Mouse (Mus musculus): Measurements from ENCODE around the gene Lrp5. TPM values are rescaled to one million over a fixed set of nuclear protein-coding genes. Genes with fewer than 3 reads are reported as not detected.

Gene Lrp5
- polyA plus RNA-seq, 1 experiment from 2014 or later = 8.4 TPM

DNA sequence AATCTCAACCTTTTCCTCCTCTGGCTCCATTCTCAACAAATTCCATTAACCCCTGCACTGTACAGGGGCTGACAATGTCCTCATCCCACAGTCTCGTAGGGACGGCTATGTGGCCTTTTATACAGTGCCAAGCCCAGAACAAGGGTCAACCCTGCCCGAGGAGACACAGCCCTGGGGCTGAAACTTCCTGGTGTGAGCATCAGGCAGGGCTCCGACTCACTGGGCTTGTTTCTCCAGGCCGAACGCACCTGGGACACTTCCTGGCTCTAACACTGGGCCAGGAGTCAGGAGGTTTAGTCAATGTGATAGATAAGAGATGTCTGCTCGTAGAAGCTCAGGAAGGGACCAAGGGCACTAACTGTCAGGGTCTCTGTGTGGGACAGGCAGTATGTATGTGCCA is 54.3 kb downstream of the Lrp5 start:
- no peaks in the 10 kb centered on the region for H3K9me3 ChIP-seq
- peaks cover 3% of the 10 kb centered on the region; the same call in 1 of the 2 replicates for H3K4me1 ChIP-seq (replicated peaks)
- peaks cover 82% of the 10 kb centered on the region for H3K36me3 ChIP-seq
- H3K27ac ChIP-seq = no peak overlapping the region
- ATAC-seq (ENCODE audit: insufficient number of reproducible peaks, insufficient read depth, low FRiP score, low TSS enrichment, low read depth) = no peak
- no peak overlapping the region for H3K4me2 ChIP-seq
- no peak overlapping the region for H3K9ac ChIP-seq (replicated peaks)
- no peak overlapping the region for H3K4me3 ChIP-seq (replicated peaks)
- H3K27me3 ChIP-seq = no peaks in the 10 kb centered on the region
- 79% methylated on average over 7 of the region's 7 CpGs for WGBS

DNA sequence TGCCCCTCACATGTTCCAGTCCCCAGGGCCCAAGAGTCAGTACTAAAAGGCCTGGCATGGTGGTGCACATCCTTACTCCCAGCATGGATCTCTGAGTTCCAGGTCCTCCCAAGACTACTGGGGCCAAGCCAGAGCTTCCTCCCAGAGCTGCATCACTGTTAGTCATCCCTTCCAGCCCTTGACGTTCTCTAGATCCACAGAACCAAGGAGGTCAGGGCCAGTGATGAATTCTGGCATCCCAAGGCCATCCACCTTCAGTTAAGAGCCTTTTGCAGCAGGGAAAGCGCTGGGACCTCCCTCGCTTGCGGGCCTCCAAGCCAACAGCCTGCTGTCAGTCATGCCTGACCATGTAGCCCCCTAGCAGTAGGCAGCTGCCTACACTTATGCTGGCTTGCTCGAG is 54.9 kb downstream of the Lrp5 start:
- no peak for ATAC-seq (ENCODE audit: insufficient number of reproducible peaks, insufficient read depth, low FRiP score, low TSS enrichment, low read depth)
- Histone ChIP-seq H3K4me2 (no peak overlapping the region), H3K4me3 (replicated peaks) (no peak overlapping the region), H3K27me3 (no peaks in the 10 kb centered on the region), H3K36me3 (peaks cover 86% of the 10 kb centered on the region), H3K9ac (replicated peaks) (no peak overlapping the region), H3K9me3 (no peaks in the 10 kb centered on the region), H3K4me1 (replicated peaks) (no peaks in the 10 kb centered on the region), H3K27ac (no peak overlapping the region)
- 90% methylated on average over 5 of the region's 5 CpGs for WGBS

DNA sequence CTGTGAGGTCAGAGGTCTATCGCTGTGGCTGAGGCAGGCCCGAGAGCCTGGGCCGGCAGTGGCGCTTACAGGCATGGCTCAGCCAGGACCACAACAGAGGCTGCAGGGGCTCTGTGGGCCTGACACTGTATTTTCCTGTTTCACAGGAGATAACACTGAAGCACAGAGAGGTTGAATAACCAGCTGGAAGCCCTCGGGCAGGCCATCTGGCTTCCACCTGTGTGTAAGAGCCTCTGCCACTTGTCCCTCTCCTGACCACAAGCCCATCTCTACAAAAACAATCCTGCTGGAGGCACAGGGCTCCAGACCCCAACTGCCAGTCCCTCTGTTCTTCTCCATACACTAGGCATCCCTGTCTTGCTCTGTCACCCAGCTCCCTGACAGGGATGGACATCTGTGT is 55.9 kb downstream of the Lrp5 start:
- no peak for ATAC-seq (ENCODE audit: insufficient number of reproducible peaks, insufficient read depth, low FRiP score, low TSS enrichment, low read depth)
- WGBS = 63% methylated on average over 5 of the region's 5 CpGs
- H3K36me3 ChIP-seq = peaks cover 91% of the 10 kb centered on the region

DNA sequence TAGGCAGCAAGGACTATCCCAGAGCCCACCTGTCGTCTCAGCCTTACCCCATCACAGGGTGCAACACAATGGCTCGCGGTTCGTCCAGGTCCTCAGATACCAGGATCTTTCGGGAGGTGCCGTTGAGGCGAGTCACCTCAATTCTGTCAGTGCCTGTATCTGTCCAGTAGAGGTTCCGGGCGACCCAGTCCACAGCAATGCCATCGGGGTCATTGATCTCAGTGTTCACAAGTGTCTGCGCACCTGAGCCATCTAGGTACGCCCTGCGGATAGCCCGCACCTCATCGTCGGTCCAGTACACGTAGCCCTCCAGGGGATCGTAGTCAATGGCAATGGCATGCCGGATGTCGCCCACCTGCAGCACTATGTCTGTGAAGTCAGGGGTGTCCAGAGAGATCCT is 56.3 kb downstream of the Lrp5 start:
- H3K27ac ChIP-seq = no peak overlapping the region
- no peak overlapping the region for H3K4me3 ChIP-seq (replicated peaks)
- H3K9ac ChIP-seq (replicated peaks) = no peak overlapping the region
- H3K4me1 ChIP-seq (replicated peaks) = no peaks in the 10 kb centered on the region
- no peaks in the 10 kb centered on the region for H3K9me3 ChIP-seq
- WGBS = 94% methylated on average over 20 of the region's 20 CpGs
- H3K27me3 ChIP-seq = no peaks in the 10 kb centered on the region
- no peak for ATAC-seq (ENCODE audit: insufficient number of reproducible peaks, insufficient read depth, low FRiP score, low TSS enrichment, low read depth)
- no peak overlapping the region for H3K4me2 ChIP-seq
- H3K36me3 ChIP-seq = peaks cover 91% of the 10 kb centered on the region

More for the DNA sequence above, 55.9 kb downstream of the Lrp5 start:
- Histone ChIP-seq H3K4me3 (replicated peaks) (no peak overlapping the region), H3K27ac (no peak overlapping the region), H3K4me2 (no peak overlapping the region), H3K27me3 (no peaks in the 10 kb centered on the region), H3K9me3 (no peaks in the 10 kb centered on the region), H3K4me1 (replicated peaks) (no peaks in the 10 kb centered on the region), H3K9ac (replicated peaks) (no peak overlapping the region)

DNA sequence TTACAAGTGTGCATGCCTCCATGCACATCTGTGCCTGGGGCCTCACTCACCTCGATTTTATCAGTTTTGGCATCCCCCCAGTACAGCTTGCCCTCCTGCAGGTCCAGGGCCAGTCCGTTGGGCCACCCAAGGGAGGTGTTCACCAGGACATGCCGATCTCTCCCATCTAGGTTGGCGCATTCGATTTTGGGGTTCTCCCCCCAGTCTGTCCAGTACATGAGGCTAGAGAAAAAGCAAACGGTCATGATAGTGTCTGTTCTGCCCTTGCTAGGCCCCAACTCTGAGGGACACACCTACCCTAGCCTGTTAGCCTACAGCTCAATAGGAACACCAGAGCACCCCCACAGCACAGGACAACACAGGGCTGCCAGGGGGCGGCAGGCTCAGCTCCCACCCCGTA is 58.1 kb downstream of the Lrp5 start:
- ATAC-seq (ENCODE audit: insufficient number of reproducible peaks, insufficient read depth, low FRiP score, low TSS enrichment, low read depth) = no peak
- Histone ChIP-seq H3K4me1 (replicated peaks) (no peaks in the 10 kb centered on the region), H3K36me3 (peaks cover 96% of the 10 kb centered on the region), H3K27ac (no peak overlapping the region), H3K9me3 (no peaks in the 10 kb centered on the region), H3K4me2 (no peak overlapping the region), H3K4me3 (replicated peaks) (no peak overlapping the region), H3K27me3 (no peaks in the 10 kb centered on the region), H3K9ac (replicated peaks) (no peak overlapping the region)
- WGBS = 89% methylated on average over 8 of the region's 8 CpGs

DNA sequence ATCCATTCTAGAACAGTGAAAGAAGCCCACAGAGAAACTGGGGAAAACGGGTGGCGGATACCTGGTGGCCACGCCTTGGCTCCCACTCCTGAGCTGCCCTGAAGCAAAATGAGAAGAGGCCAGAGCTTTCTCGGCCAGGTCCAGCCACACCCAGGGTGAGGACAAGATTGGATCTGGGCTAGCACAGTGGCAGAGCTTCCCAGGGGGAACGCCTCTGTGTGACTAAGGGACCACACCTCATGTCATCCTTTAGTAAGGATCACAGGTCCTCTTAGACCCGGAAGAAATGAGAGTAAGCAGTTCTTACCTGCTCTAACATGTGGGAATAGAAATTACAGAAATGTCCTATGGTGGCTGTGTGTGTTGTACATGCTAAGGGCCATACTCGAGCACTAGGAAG is 61.3 kb downstream of the Lrp5 start:
- no peak overlapping the region for H3K9ac ChIP-seq (replicated peaks)
- WGBS = 93% methylated on average over 7 of the region's 7 CpGs
- no peak overlapping the region for H3K4me2 ChIP-seq
- H3K9me3 ChIP-seq = peaks cover 6% of the 10 kb centered on the region
- no peak for ATAC-seq (ENCODE audit: insufficient number of reproducible peaks, insufficient read depth, low FRiP score, low TSS enrichment, low read depth)
- H3K4me1 ChIP-seq (replicated peaks) = no peaks in the 10 kb centered on the region
- peaks cover 97% of the 10 kb centered on the region for H3K36me3 ChIP-seq
- H3K4me3 ChIP-seq (replicated peaks) = no peak overlapping the region
- no peak overlapping the region for H3K27ac ChIP-seq
- no peaks in the 10 kb centered on the region for H3K27me3 ChIP-seq

GRCm38 (mm10) chr19:3623824-3624223 is 62.5 kb downstream of the Lrp5 start:
- no peak for ATAC-seq (ENCODE audit: insufficient number of reproducible peaks, insufficient read depth, low FRiP score, low TSS enrichment, low read depth)
- 67% methylated on average over 5 of the region's 5 CpGs for WGBS
- no peak overlapping the region for H3K9ac ChIP-seq (replicated peaks)
- peaks cover 13% of the 10 kb centered on the region for H3K9me3 ChIP-seq
- H3K27ac ChIP-seq = no peak overlapping the region
- H3K36me3 ChIP-seq = peaks cover 97% of the 10 kb centered on the region
- no peak overlapping the region for H3K4me3 ChIP-seq (replicated peaks)
- no peaks in the 10 kb centered on the region for H3K27me3 ChIP-seq
- H3K4me2 ChIP-seq = no peak overlapping the region
- H3K4me1 ChIP-seq (replicated peaks) = no peaks in the 10 kb centered on the region

- H3K9ac ChIP-seq (replicated peaks) = no peak overlapping the region
- no peaks in the 10 kb centered on the region for H3K27me3 ChIP-seq
- 94% methylated on average over 4 of the region's 4 CpGs for WGBS
- no peak overlapping the region for H3K4me2 ChIP-seq
- no peaks in the 10 kb centered on the region for H3K4me1 ChIP-seq (replicated peaks)
- H3K27ac ChIP-seq = no peak overlapping the region
- no peak overlapping the region for H3K4me3 ChIP-seq (replicated peaks)
- no peak for ATAC-seq (ENCODE audit: insufficient number of reproducible peaks, insufficient read depth, low FRiP score, low TSS enrichment, low read depth)
- H3K9me3 ChIP-seq = peaks cover 13% of the 10 kb centered on the region
- H3K36me3 ChIP-seq = peaks cover 97% of the 10 kb centered on the region
These were observed 63.1 kb downstream of the Lrp5 start for GRCm38 (mm10) chr19:3623294-3623693.

- Histone ChIP-seq H3K27ac (no peak overlapping the region), H3K27me3 (no peaks in the 10 kb centered on the region), H3K4me1 (replicated peaks) (no peaks in the 10 kb centered on the region), H3K4me3 (replicated peaks) (no peak overlapping the region), H3K9ac (replicated peaks) (no peak overlapping the region), H3K4me2 (no peak overlapping the region), H3K9me3 (peaks cover 13% of the 10 kb centered on the region), H3K36me3 (peaks cover 96% of the 10 kb centered on the region)
- WGBS = 95% methylated on average over 10 of the region's 10 CpGs
- no peak for ATAC-seq (ENCODE audit: insufficient number of reproducible peaks, insufficient read depth, low FRiP score, low TSS enrichment, low read depth)
These were observed 65.5 kb downstream of the Lrp5 start for GRCm38 (mm10) chr19:3620871-3621270.

- no peaks in the 10 kb centered on the region for H3K27me3 ChIP-seq
- no peak for ATAC-seq (ENCODE audit: insufficient number of reproducible peaks, insufficient read depth, low FRiP score, low TSS enrichment, low read depth)
- H3K9ac ChIP-seq (replicated peaks) = no peak overlapping the region
- 84% methylated on average over 2 of the region's 2 CpGs for WGBS
- H3K9me3 ChIP-seq = peaks cover 13% of the 10 kb centered on the region
- H3K4me1 ChIP-seq (replicated peaks) = no peaks in the 10 kb centered on the region
- H3K36me3 ChIP-seq = peaks cover 96% of the 10 kb centered on the region
- H3K27ac ChIP-seq = no peak overlapping the region
- no peak overlapping the region for H3K4me2 ChIP-seq
- no peak overlapping the region for H3K4me3 ChIP-seq (replicated peaks)
These were observed 67.0 kb downstream of the Lrp5 start for GRCm38 (mm10) chr19:3619359-3619758.

GRCm38 (mm10) chr19:3613991-3614390 is 72.4 kb downstream of the Lrp5 start:
- H3K4me2 ChIP-seq = no peak overlapping the region
- no peak overlapping the region for H3K27ac ChIP-seq
- H3K9me3 ChIP-seq = no peaks in the 10 kb centered on the region
- H3K9ac ChIP-seq (replicated peaks) = no peak overlapping the region
- H3K4me1 ChIP-seq (replicated peaks) = no peaks in the 10 kb centered on the region
- no peak overlapping the region for H3K4me3 ChIP-seq (replicated peaks)
- no peaks in the 10 kb centered on the region for H3K27me3 ChIP-seq
- no peak for ATAC-seq (ENCODE audit: insufficient number of reproducible peaks, insufficient read depth, low FRiP score, low TSS enrichment, low read depth)
- H3K36me3 ChIP-seq = peaks cover 98% of the 10 kb centered on the region
- 93% methylated on average over 10 of the region's 10 CpGs for WGBS

- ATAC-seq (ENCODE audit: insufficient number of reproducible peaks, insufficient read depth, low FRiP score, low TSS enrichment, low read depth) = no peak
- 94% methylated on average over 4 of the region's 4 CpGs for WGBS
- peaks cover 98% of the 10 kb centered on the region for H3K36me3 ChIP-seq
These were observed 73.7 kb downstream of the Lrp5 start for GRCm38 (mm10) chr19:3612534-3613273.

More at GRCm38 (mm10) chr19:3612534-3613273, 73.7 kb downstream of the Lrp5 start:
- Histone ChIP-seq H3K9me3 (no peaks in the 10 kb centered on the region), H3K9ac (replicated peaks) (no peak overlapping the region), H3K27me3 (no peaks in the 10 kb centered on the region), H3K4me1 (replicated peaks) (no peaks in the 10 kb centered on the region), H3K4me2 (no peak overlapping the region), H3K4me3 (replicated peaks) (no peak overlapping the region), H3K27ac (no peak overlapping the region)

Data from limb, embryonic 12.5 days (tissue).